Mouse (Mus musculus) frontal cortex, postnatal 36 days (tissue): ENCODE results near the gene Mpv17l2.

Experiments used
- DNase-seq, 2 experiments: peaks; one replicate each; pipeline ENCODE4 v3.0.0; 2022; ENCODE audit warnings: low spot score in 2 of 2

Mpv17l2 gene

DNA sequence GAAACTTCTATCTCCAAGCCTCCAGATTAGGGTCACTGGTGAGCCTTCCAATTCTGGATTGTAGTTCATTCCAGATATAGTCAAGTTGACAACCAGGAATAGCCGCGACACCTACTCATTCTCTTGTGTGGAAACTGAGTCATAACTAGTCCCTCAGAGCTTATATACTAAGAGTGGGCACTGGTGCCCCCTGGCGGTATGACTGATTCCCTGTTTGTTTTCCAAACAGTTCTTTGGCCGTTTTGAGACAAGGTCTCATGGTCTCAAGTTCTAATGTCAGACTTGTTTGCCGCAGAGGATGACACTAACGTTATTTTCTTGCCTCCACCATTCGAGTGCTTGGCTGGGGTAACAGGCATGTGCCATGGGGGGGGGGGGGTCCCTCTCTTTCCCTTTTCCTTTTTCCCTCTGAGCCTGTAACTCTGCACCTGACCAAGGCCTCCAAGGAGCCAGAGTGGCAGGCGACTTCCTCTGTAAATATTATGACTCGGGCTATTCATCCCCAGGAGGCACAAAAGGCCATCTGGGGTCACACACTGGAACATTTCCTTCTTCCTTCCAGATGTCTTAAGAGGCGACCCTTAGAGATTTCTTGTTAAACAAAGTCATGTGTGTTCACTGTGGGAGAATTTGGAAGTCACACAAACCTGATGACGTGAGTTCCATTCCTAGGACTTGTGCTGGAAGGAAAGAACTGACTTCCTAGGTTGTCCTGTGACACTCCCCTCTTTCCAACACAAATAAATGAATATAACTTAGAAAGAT, 8.6 kb downstream of the Mpv17l2 start:
- DNase-seq, result peak; percentile 71 to 84

GRCm38 (mm10) chr8:70750128-70750680, 10.5 kb downstream of the Mpv17l2 start:
- peak in 1 of 2 experiments; percentile 44 for DNase-seq

- no peak for DNase-seq
Measured at GRCm38 (mm10) chr8:70749097-70749674, 11.6 kb downstream of the Mpv17l2 start.

DNA sequence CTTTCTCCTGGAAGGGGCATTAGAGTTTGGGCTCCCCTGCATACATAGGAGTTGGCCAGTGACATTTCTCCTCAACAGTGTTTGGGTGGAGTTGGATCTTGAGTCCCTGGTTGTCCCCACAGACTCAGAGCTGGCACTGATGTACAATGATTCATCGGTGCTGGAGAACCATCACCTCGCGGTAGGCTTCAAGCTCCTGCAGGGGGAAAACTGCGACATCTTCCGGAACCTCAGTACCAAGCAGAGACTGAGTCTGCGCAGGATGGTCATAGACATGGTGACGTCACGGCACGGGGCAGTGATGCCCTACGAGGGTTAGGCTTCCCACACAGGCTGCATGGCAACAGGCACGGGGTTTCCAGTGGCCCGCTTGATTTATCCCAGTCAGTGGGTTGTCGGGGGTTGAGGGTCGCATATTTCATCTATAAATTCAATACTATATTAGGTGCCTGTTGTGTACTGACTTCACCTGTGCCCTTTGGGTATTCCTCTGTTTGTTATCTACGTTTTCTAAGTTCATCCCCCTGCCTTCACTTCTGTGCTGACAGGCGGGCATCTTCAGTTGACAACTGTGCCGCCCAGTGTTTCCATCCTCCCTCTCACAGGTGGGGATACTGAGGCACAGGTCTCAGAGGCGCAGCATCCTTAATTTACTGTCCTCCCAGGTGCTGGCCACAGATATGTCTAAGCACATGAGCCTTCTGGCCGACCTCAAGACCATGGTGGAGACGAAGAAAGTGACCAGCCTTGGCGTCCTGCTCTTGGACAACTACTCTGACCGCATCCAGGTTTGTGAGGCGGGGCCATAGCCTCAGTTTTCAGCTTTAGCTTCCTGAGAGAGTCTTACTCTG, 12.3 kb downstream of the Mpv17l2 start:
- no peak for DNase-seq

- DNase-seq, result no peak
Measured at GRCm38 (mm10) chr8:70747211-70747890, 13.4 kb downstream of the Mpv17l2 start.

- DNase-seq, result no peak
Measured at GRCm38 (mm10) chr8:70746676-70747075, 14.1 kb downstream of the Mpv17l2 start.

DNA sequence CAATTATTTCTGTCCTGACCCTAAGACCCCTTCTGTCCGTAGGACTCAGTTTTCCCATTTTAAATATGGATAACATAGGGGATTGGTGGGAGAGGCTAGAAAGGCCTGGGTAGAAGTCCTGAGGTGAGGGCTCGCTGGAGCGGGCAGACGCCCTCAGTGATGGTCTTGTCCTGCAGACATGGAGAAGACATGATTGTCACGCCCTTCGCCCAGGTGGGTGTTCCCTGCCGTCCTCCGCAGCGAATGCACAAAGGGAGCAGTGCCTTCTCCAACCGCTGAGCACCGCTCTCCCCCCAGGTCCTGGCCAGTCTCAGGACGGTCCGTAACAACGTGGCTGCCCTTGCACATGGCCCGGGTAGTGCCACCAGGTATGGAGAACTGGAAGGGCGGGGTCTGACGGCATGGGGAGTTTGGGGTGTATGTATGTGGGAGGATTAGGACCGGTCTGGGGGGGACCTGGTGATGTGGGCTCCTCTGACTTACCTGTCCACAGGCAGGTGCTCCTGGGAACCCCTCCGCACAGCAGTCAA, 15.0 kb downstream of the Mpv17l2 start:
- DNase-seq, result no peak

DNA sequence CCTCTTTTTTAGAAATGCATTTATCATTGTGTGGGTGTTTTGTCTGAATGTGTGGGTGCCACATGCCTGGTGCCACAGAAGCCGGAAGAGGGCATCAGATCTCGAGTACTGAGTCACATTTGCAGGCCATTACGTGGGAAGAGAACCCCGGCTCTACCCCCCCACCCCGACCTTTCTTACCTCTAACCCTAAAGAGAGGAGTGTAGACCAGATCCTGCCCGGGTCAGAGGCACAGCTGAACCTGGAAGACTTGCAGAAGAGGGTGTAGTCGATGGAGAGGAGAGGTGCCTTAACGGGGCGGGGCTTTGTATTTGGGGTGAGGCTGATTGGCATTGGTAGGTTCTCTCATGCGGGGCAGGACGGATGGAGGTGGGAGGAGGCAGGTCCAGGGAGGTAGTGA, 15.9 kb downstream of the Mpv17l2 start:
- no peak for DNase-seq

- DNase-seq, result peak in 1 of 2 experiments; percentile 62
Measured at GRCm38 (mm10) chr8:70743656-70744590, 16.8 kb downstream of the Mpv17l2 start.

DNA sequence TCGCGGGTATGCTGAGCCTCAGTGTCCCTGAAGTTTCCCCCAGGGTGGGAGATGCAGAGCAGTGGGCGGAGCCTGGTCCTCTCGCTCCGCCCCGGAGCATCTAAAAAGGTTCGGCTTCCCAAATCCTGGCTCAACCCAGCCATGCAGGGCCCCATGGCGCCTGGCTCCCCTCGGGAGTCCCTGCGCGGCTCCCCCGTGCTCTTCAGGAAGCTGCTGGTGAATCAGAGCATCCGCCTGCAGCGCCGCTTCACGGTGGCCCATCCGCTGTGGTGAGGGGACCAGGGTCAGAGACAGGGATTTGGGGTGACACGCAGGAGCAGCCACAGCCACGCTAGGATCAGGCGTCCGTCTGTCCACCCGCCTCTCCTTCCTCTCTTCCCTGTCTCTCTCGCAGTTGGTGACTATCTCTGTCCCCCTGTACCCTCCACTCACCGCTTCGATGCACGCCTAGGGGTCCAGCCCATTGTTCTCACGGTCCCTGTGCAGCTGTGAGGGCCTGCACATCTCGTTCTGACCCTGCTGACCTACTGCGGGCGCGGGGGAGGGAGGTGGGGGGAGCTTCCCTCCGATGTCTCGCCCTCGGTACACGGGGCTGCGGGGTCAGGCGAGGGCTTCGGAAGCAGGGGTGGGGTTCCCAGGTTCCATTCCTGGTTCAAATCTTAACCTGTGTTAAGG, 17.6 kb downstream of the Mpv17l2 start:
- DNase-seq, result no peak

- DNase-seq, result no peak
Measured at GRCm38 (mm10) chr8:70742176-70742575, 18.6 kb downstream of the Mpv17l2 start.

GRCm38 (mm10) chr8:70741661-70742060, 19.1 kb downstream of the Mpv17l2 start:
- DNase-seq, result no peak

DNA sequence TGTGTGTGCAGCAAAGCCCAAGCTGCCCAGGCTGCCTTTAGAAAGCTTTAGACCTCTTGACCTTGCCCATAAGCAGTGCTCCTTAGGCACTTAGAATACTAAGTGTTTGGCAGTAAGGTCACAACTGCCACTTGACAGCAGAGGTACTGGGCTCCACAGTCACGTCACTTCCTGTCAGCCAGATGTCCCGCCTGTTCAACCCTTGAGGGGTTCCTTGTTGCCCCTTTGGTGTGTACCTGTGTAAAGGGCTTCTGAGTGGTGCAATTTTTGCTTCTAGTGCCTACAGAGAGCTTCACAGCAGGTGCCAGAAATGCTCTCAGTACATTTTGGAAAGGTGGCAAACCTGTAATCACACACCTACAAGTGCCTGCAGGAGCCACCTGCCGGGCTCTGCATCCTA, 22.5 kb downstream of the Mpv17l2 start:
- no peak for DNase-seq

- no peak for DNase-seq
Measured at GRCm38 (mm10) chr8:70737705-70738104, 23.0 kb downstream of the Mpv17l2 start.

GRCm38 (mm10) chr8:70730956-70731355, 29.8 kb downstream of the Mpv17l2 start:
- DNase-seq, result no peak

GRCm38 (mm10) chr8:70729808-70730475, 30.8 kb downstream of the Mpv17l2 start:
- DNase-seq, result no peak

DNA sequence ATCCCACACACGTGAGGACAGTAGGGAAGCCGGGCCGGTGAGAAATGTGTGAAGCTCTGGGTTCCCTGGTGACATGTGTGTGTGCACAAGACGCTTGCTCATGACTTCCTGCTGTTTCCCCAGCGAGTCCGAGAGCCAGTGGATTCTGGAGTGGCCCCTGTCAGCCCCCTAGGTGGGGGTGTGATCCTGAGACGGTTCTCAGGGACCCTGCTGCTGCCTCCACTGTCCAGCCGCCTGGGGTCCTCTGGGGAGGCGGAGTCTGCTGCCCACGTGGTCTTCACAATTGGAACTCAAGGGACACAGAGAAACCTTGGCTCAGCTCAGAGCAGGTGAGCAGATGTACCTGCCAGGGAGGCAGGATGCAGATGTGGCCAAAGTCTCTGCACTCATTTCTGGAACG, 34.0 kb downstream of the Mpv17l2 start:
- DNase-seq, result no peak

DNA sequence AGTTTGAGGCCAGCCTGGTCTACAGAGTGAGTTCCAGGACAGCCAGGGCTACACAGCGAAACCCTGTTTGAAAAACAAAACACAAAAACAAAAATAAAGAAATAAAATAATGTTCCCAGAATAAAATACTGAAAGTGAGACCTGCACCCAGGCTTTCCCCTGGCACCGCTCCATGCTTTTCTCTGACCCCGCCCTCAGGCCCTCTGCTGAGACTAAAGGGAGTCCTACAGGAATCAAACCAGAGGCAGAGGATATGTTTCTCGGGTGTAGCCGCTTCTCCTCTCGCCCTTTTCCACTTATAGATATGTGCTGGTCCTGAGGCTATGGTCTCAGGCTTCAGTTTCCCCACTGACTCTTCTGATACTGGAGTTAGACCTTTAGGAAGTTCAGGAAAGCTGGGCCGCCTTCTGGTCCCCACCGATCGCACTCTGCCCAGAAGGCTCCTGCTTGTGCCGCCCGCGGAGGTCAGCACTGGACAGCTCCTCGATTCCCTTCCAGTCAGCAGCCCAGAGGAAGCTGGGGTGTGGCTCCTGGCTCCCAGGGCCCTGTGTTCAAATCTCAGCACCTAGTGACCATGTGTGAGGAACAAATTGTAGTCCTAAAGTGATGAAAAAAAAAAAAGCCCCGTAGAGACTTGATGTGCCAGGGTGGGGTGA, 34.8 kb downstream of the Mpv17l2 start:
- no peak for DNase-seq

DNA sequence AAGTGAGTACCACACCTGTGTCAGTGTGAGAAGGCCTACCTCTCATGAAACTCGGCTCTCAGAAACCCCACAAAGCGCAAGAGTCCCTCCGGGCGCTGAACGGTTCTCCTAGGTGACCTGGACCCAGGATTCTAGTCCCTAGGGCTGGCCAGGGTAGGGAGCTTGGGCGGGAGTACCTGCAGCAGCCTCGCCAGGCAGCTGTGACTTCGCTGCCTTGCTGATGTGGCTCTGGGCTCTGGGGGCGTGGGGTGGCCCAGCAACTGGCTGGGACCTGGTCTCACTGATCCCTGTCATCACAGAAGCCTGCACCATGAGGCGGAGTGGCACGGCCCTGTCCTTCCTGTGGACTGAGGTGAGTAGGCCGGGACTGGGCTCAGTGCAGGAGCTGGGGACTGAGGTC, 36.5 kb downstream of the Mpv17l2 start:
- no peak for DNase-seq
